Mouse (Mus musculus) liver, adult 2 months (tissue): ENCODE measurements around the gene Rsu1. TPM values are rescaled to one million over a fixed set of nuclear protein-coding genes. Genes with fewer than 3 reads are reported as not detected.

Experiments used
- DNase-seq: peaks from one replicate; pipeline ENCODE4 v3.0.0-alpha.2; 2011; ENCODE audit warnings: low read depth, low spot score; ENCODE audit errors: extremely low read depth
- H3K27ac ChIP-seq: fragments of 200-500 bp; replicated peaks from 2 replicates; pipeline ENCODE4 v1.5.1; 2012; ENCODE audit warnings: low read depth, mild to moderate bottlenecking, control low read depth, inconsistent platforms, low read length; ENCODE audit not compliant: insufficient read depth
- H3K27me3 ChIP-seq: fragments of 200-500 bp; 2 replicates; pipeline ENCODE4 v1.6.1; 2012; ENCODE audit warnings: mild to moderate bottlenecking, moderate library complexity, low read length, inconsistent platforms; ENCODE audit not compliant: control insufficient read depth, insufficient read depth
- H3K36me3 ChIP-seq: fragments of 200-500 bp; 2 replicates; pipeline ENCODE4 v1.6.1; 2012; ENCODE audit warnings: low read length, inconsistent platforms; ENCODE audit not compliant: control insufficient read depth, insufficient read depth
- H3K4me1 ChIP-seq: fragments of 200-500 bp; 2 replicates; pipeline ENCODE4 v1.6.1; 2011; ENCODE audit warnings: low read length; ENCODE audit not compliant: control insufficient read depth, insufficient read depth
- H3K4me3 ChIP-seq: fragments of 200-500 bp; 2 replicates; pipeline ENCODE4 v1.5.1; 2011; ENCODE audit warnings: low read depth, mild to moderate bottlenecking, control low read depth, low read length, moderate library complexity; ENCODE audit not compliant: insufficient read depth
- H3K79me2 ChIP-seq: fragments of 200-500 bp; 2 replicates; pipeline ENCODE4 v1.6.1; 2012; ENCODE audit warnings: inconsistent platforms, mild to moderate bottlenecking, low read length, moderate library complexity; ENCODE audit not compliant: control insufficient read depth, insufficient read depth
- H3K9ac ChIP-seq: fragments of 200-500 bp; 2 replicates; pipeline ENCODE4 v1.6.1; 2012; ENCODE audit warnings: low read depth, mild to moderate bottlenecking, control low read depth, inconsistent platforms, low read length
- CTCF ChIP-seq: fragments of 200-500 bp; IDR thresholded peaks from 2 replicates; pipeline ENCODE4 v1.5.1; 2011; ENCODE audit warnings: low read depth, low read length, control low read depth
- POLR2A ChIP-seq: fragments of 200-500 bp; IDR thresholded peaks from 2 replicates; pipeline ENCODE4 v1.6.1; 2011; ENCODE audit warnings: low read length, control low read depth; ENCODE audit not compliant: insufficient read depth; ENCODE audit errors: extremely low read depth
- WGBS: fragments of 180-500 bp; shearing (Covaris S2); methylation state at CpG from one replicate; pipeline ENCODE4 v1.1.7; 2018; 5-methylcytosine and 5-hydroxymethylcytosine counted together
- polyA plus RNA-seq: library from polyadenylated mRNA; depleted of rRNA; stranded (reverse); fragments of >200 nt; gene quantifications from 2 replicates; pipeline ENCODE4 v1.2.3, GENCODE M21; 2012
- total RNA-seq: library from RNA; depleted of rRNA; stranded (reverse); fragments of >200 nt; gene quantifications from 2 replicates; pipeline ENCODE4 v1.2.3, GENCODE M21; 2014

Gene Rsu1
- total and polyA plus RNA-seq, 2 experiments = 17.9 to 31.5 TPM

DNA sequence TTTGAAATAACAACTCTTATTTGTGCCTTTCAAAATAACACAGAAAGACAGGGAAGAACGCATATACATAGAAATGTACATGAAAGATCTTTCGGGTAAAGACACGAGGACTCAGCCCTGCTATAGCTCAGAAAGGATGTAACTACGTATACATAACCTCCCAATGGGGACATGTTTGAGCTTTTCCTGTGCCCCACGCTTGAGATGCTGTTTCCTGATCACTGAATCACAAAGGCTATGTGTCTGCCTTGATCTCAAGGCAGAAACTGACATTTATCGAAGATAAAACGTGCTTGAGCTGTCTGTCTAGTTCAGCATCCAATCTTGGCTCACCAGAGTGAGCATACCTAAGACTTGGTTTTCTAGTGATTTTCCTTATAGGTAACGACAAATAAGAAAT, 138.8 kb downstream of the Rsu1 start:
- Histone ChIP-seq H3K4me1 (no peaks in the 10 kb centered on the region), H3K27ac (no peak overlapping the region), H3K36me3 (no peaks in the 10 kb centered on the region), H3K79me2 (no peaks in the 10 kb centered on the region), H3K27me3 (no peaks in the 10 kb centered on the region), H3K9ac (no peak overlapping the region), H3K4me3 (no peak overlapping the region)
- WGBS = 88% methylated on average over 8 of the region's 8 CpGs
- TF ChIP-seq POLR2A = no peak
- no peak for TF ChIP-seq CTCF
- no peak for DNase-seq

DNA sequence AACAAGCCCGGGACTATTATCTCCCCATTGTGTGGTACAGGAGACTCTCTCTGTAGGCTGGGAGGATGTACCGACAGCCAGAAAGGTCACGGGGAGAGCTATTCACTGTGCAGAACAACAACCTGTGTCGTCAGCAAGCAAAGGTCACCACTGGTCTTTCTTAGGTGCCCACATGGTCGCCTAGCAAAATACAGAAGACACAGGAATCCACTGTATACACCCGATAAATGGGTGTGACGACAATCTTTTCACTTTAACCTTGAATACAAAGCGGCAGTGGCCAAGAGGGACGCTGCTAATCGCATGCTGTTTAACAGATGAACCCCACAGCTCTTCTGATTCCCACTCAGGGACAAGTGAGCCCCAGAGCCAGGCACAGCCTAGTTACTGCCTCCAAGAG, 141.4 kb downstream of the Rsu1 start:
- Histone ChIP-seq H3K4me3 (no peak overlapping the region), H3K27ac (no peak overlapping the region), H3K4me1 (no peaks in the 10 kb centered on the region), H3K36me3 (no peaks in the 10 kb centered on the region), H3K79me2 (no peaks in the 10 kb centered on the region), H3K27me3 (no peaks in the 10 kb centered on the region), H3K9ac (no peak overlapping the region)
- DNase-seq = no peak
- WGBS = 87% methylated on average over 10 of the region's 10 CpGs
- TF ChIP-seq POLR2A (no peak), CTCF (no peak)

DNA sequence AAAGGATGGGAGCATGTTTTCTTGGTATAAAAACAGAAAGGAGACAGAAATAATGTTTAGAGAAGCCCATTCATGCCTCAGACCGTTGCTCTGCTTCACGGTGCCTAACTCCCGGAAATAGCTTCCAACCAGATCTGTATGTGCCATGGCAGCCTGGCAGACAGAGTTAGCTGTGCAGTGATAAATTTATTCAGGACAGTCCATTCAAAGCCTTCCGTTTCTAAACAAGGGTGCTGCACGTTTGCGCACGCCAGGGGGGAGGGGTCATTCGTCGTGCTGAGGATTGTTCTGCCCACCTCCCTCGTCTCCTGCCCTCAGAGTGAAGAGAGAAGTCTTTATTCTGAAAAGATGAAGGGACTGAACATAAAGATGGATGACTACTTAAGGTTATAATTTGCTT, 141.9 kb downstream of the Rsu1 start:
- Histone ChIP-seq H3K4me3 (no peak overlapping the region), H3K27ac (no peak overlapping the region), H3K36me3 (no peaks in the 10 kb centered on the region), H3K27me3 (no peaks in the 10 kb centered on the region), H3K79me2 (no peaks in the 10 kb centered on the region), H3K9ac (no peak overlapping the region), H3K4me1 (no peaks in the 10 kb centered on the region)
- DNase-seq = no peak
- TF ChIP-seq CTCF (no peak), POLR2A (no peak)
- 90% methylated on average over 10 of the region's 10 CpGs for WGBS

DNA sequence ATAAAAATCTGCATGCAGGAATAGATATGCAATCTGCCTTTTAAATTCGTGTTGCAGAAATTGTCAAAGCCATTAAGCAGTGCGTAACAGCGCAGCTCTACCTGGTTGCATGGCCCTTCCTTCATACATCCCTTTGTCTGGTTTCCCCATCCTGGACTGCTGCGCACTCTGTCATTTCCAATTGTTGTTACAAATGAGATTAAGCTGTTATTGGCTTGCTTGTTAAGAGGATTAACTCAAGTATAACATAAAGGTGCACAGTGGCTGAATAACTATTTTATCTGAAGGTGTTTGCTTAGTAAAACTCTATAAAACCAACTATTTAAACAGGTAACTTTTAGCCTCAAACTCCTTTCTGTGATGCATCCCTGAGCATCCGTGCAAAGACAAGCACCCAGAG, 150.8 kb downstream of the Rsu1 start:
- TF ChIP-seq CTCF = no peak
- no peak for TF ChIP-seq POLR2A
- whole genome bisulfite sequencing = 92% methylated on average over 5 of the region's 5 CpGs

DNA sequence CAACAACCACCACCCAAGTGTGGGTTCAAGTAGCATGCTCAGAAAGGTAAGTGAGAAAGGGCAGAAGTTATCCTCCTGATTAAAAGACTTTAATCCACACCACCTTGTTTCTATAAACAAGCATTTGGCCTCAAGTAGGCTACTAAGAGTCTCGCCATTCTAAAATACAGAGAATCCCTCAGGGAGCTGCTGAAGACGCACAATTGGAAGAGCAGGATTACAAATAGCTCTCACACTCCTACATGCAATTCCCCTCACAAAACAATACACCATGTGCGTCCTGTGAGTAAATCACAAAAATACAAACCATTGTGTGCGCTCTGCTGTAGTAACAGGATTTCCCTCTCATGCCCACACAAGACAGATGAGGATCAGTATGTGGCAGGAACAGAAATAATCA, 153.3 kb downstream of the Rsu1 start:
- 91% methylated on average over 4 of the region's 4 CpGs for WGBS
- no peak overlapping the region for H3K4me3 ChIP-seq
- H3K9ac ChIP-seq = no peak overlapping the region
- TF ChIP-seq CTCF = no peak
- no peak for TF ChIP-seq POLR2A
- H3K27me3 ChIP-seq = no peaks in the 10 kb centered on the region
- no peak for DNase-seq
- H3K36me3 ChIP-seq = no peaks in the 10 kb centered on the region
- H3K4me1 ChIP-seq = no peaks in the 10 kb centered on the region
- no peak overlapping the region for H3K27ac ChIP-seq
- no peaks in the 10 kb centered on the region for H3K79me2 ChIP-seq

More for the DNA sequence above, 150.8 kb downstream of the Rsu1 start:
- Histone ChIP-seq H3K27ac (no peak overlapping the region), H3K9ac (no peak overlapping the region), H3K4me3 (no peak overlapping the region), H3K79me2 (no peaks in the 10 kb centered on the region), H3K4me1 (no peaks in the 10 kb centered on the region), H3K27me3 (no peaks in the 10 kb centered on the region), H3K36me3 (no peaks in the 10 kb centered on the region)
- no peak for DNase-seq

DNA sequence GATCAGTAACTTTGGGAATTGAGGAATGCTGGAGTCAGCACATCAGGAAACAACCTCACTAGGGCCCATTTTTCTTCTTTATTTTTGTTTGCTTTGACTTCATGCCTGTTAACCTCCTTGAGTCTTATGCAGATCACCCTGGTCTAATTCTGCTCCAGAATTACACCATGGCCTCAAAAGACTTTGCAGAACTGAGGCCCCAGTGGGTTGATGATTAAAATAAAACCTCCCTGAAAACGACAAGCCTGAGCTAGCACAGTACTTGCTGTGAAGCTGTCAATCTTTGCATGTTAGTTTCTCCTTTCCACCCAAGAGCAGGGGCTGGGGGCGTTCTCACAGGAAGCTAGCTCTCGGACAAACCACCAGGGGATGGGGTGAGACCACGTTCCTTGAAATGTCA, 164.7 kb downstream of the Rsu1 start:
- Histone ChIP-seq H3K9ac (no peak overlapping the region), H3K27me3 (no peaks in the 10 kb centered on the region), H3K4me1 (no peaks in the 10 kb centered on the region), H3K27ac (no peak overlapping the region), H3K4me3 (no peak overlapping the region), H3K79me2 (no peaks in the 10 kb centered on the region), H3K36me3 (no peaks in the 10 kb centered on the region)
- TF ChIP-seq POLR2A (no peak), CTCF (no peak)
- 63% methylated on average over 4 of the region's 4 CpGs for WGBS
- no peak for DNase-seq
